Mouse (Mus musculus) liver (tissue): ENCODE results near the gene Madcam1.

Source experiments
- DNase-seq: peaks from one replicate; pipeline ENCODE4 v3.0.0-alpha.2; 2020; ENCODE audit warnings: mixed read lengths

The Madcam1 gene

DNA sequence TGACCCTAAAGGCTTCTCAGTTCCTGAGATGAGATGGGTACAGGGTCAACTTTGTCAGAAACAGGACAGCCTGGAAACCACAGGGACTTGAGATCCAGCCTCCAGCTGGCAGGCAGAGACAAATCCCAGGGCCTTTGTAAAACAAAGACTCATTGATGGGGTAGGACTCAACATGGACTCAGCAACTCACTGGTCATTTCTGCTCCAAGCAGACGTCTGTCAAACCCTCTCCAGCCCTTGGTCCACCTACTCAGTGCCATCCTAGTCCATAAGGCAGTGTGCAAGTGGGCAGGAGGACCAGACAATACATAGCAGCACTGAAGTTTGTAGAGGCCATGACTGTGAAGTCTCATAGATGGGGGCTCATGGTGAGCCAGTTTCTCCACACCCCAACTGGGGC, 48.8 kb downstream of the Madcam1 start:
- DNase-seq = no peak

DNA sequence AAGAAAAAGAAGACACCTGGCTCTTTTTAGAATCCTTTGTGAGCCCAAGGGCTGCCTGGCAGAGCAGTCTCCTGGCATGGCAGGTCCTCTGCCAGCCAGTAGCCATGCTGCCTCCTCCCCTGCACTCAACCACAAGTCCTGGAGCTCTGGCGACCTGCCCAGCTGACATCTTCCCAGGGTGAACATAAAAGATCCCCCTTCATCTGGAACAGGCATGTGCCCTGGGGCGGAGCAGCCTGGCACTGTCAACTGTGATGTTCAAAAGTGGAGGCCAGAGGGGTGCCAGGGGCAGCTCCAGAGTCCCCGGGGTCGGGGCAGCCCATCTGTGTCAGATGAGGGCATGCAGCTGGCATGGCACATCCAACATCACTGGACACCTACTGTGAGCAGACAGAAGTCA, 50.6 kb downstream of the Madcam1 start:
- DNase-seq = no peak

GRCm38 (mm10) chr10:79716254-79716987, 52.1 kb downstream of the Madcam1 start, which contains the start of gene Hcn2:
Gene Hcn2 (plus strand): TSS chr10:79716634.
- no peak for DNase-seq

- DNase-seq = no peak
These were observed 52.6 kb downstream of the Madcam1 start for GRCm38 (mm10) chr10:79716988-79717355.

DNA sequence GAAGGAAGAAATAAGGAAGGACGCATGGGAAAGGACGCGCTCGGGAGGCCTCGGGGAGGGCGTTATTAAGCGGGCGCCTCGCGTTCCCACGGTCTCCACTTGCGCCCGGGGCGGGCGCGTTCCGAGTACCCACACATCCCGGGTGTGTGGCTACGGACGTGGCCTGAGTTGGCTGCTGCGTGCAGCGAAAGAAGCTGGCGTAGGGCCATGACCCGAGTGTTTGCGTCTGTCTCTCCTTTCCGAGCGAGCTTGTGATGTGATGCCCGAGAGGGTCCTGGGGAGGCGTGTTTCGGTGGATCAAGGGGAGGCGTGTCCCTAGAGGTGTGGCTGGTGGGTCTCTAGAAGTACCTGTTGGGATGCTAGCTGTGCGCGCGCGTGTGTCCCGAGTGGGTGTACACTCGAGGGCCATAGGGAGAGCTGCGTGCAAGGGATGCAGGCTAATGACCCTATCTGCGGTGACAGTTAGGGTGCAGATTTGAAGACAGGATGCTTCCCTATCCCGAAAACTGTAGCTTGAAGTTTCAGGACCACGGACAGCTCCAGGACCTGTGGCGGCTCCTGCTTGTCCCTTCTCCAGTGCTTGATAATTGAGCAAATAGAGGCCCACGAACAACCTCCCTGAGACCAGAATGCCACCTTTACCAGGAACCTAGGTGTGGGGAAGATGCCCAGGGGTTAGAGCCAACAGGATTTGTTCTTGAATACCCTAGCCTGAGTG, 53.4 kb downstream of the Madcam1 start:
- peak; percentile 80 for DNase-seq
